Mouse (Mus musculus): Measurements from ENCODE around the gene 4931422A03Rik. TPM values are rescaled to one million over a fixed set of nuclear protein-coding genes. Genes with fewer than 3 reads are reported as not detected.

4931422A03Rik gene
- total RNA-seq, 2 experiments from 2014 or later, result not detected

DNA sequence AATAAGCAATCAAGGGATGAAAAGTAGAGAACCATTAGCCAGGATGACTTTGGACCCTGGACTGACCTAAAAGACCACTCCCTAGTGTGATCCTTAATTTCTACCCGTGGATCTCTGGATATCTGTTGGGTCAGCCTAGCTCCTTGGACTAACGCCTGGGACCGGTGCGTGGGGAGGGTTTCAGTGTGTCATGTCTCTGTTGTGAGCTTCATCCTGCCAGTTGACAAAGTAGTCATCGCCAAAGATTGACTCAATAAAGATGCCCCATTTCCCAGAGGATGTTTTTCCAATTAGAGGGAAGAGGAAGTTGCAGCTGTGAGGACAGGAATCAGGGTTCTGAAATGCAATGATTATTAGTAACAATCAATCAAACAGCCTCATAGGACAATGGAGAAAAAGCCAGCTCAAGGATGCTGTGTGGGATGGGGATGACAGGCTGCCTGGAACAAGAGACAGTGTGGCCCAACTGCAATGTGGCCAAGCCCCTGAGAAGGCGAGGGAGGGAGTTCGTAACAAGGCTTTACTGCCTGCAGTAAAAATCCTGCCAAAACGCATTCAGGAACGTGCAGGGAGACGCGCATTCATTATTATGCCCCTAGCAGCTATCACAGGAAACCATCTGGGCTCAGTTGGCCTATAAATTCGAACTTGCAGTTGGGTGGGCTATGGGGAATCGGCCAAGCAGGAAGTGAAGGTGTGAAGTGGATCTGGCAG, 97.7 kb downstream of the 4931422A03Rik start:
- no peak for TF ChIP-seq CTCF (IDR thresholded peaks at IDR 0.05)
- intact Hi-C loops (cut with DNase I), result no loop called here
- Histone ChIP-seq H3K27ac (no peak overlapping the region), H3K4me3 (no peak overlapping the region)
- DNase-seq (ENCODE audit: extremely low spot score in 1 of 2, low spot score in 2 of 2), result no peak

DNA sequence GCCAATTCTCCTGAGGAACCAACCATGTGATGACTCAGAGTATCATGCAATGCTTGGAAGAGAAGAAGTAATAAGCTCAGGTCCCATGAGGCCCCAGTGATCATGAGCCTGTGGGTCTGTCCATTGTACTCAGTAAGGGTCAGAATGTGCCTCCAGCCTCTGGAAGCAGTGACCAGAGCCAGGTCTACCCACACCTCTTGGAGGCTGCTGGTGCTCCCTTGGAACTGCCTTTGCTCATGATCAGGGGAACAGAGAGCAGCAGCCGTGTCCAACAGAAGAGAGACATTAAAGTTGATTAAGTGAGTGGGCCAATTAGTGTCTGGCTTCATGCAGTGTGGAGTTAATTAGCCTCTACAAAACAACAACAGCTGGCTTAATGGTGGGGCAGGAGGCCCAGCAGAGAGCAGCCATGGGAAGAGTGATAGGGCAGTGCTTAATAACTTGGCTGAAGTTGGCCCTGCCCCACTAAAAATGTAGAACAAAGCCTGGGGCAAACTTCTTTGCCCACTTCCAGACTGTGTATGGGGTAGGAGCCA, 100.5 kb downstream of the 4931422A03Rik start:
- intact Hi-C loops (cut with DNase I), result no loop called here
- Histone ChIP-seq H3K4me3 (no peak overlapping the region), H3K27ac (no peak overlapping the region)
- no peak for TF ChIP-seq CTCF (IDR thresholded peaks at IDR 0.05)
- DNase-seq (ENCODE audit: extremely low spot score in 1 of 2, low spot score in 2 of 2), result no peak

DNA sequence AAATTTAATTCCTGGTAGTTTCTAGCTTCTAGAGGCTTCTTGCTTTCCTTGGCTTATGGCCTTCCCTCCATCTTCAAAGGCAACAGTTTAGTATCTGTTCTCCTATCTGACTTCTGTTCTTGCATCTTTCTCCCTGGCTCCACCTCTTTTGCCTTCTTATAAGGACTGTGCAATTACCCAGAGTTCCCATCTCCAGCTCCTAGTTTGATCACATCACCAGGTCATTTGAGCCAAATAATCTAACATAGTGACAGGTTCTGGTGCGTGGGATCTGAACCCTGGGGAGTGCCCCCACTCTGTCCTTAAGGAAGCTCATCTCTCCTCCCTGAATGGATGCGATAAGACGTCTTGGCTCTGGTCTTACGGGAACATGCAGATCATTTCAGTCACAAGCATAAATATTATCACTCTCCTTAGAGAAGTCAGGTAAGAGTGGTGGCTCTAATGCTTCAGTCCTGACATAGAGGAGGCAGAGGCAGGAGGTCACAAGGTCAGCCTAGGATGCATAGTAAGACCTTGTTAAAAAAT, 101.5 kb downstream of the 4931422A03Rik start:
- DNase-seq (ENCODE audit: extremely low spot score in 1 of 2, low spot score in 2 of 2), result no peak
- intact Hi-C loops (cut with DNase I), result no loop called here
- Histone ChIP-seq H3K4me3 (no peak overlapping the region), H3K27ac (no peak overlapping the region)
- TF ChIP-seq CTCF (IDR thresholded peaks at IDR 0.05), result no peak

DNA sequence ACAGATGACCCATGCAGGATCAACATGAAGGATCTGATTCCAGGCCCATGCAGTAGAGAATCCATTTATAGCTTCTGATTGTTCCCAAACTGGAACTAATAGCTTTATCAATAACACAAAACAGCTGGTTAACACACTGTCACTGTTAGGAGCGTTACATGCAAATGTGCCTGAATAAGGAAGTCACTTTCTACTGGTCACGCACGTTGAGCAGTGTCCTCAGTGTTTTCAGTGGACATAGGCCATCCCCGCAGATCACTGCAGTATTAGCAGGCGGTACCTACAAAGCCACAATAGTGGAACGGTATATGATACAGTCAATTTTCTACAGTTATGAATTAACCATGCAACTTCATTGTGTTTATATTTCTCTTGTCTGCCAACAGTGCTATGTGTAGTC, 108.7 kb downstream of the 4931422A03Rik start:
- TF ChIP-seq CTCF (IDR thresholded peaks at IDR 0.05), result no peak
- no peak overlapping the region for H3K27ac ChIP-seq
- DNase-seq (ENCODE audit: extremely low spot score in 1 of 2, low spot score in 2 of 2), result no peak
- H3K4me3 ChIP-seq, result no peak overlapping the region
- intact Hi-C loops (cut with DNase I), result no loop called here

DNA sequence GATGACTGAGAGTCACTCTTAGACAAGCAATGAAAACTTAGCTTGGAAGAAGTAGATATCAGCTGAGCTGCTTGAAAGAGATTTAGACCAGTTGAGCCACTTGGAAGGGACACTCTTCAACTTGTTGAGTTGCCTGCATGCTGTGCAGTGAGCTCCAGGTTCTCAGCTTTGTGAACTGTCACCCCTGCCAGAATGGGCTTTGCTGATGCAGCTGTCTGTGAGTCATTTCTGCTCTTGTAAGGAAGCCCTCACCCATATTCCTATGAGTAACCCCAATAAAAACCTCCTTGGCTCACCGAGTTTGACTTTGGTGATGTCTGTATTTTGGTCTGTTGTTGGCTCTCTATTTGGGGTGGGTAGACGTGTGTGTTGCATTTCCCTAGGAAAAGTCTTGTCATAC, 109.8 kb downstream of the 4931422A03Rik start:
- no peak for TF ChIP-seq CTCF (IDR thresholded peaks at IDR 0.05)
- no peak overlapping the region for H3K27ac ChIP-seq
- no peak overlapping the region for H3K4me3 ChIP-seq
- intact Hi-C loops (cut with DNase I), result no loop called here
- no peak for DNase-seq (ENCODE audit: extremely low spot score in 1 of 2, low spot score in 2 of 2)

DNA sequence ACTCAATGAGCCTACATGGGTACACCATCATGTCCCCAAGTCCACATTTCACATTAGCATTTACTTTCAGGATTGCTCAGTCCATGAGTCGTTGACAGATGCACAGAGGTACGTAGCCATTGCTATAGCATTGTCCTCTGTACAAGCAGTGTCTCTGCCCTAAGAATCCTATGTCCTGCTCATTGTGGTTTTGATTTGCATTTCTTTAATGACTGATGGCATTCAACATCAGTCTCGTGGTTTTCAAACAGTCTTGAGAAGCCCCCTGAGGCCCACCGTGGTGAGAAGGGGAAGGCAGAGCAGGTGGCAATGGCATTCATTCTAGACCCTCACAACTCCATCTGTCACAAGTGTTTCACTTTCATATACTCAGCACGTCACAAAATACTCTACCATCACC, 110.8 kb downstream of the 4931422A03Rik start:
- Histone ChIP-seq H3K4me3 (no peak overlapping the region), H3K27ac (no peak overlapping the region)
- no peak for TF ChIP-seq CTCF (IDR thresholded peaks at IDR 0.05)
- DNase-seq (ENCODE audit: extremely low spot score in 1 of 2, low spot score in 2 of 2), result no peak
- intact Hi-C loops (cut with DNase I), result no loop called here

Other genes starting within 250 kb of the 4931422A03Rik start
- gene Caprin1, start 230.7 kb downstream of the 4931422A03Rik start, total RNA-seq (2021), result 100 to 1,000 TPM; 310 to 313 TPM
- gene Lmo2, start 70.4 kb downstream of the 4931422A03Rik start, total RNA-seq (2021), result 10 to 100 TPM; 13.4 to 13.7 TPM
- gene Fbxo3, start 640 bp downstream of the 4931422A03Rik start, total RNA-seq (2021), result 10 to 100 TPM; 55.4 to 59.7 TPM
- under 1 TPM; 0.54 to 0.68 TPM for gene Gm10912, start 37.5 kb upstream of the 4931422A03Rik start, total RNA-seq (2021)
- gene Gm10799, start 40.2 kb upstream of the 4931422A03Rik start, total RNA-seq (2021), result not detected
- 1 to 10 TPM in 1 of 2 experiments, under 1 TPM in 1; 0.63 to 1.2 TPM for gene Cd59b, start 41.5 kb upstream of the 4931422A03Rik start, total RNA-seq (2021)
- gene Cd59a, start 67.4 kb upstream of the 4931422A03Rik start, total RNA-seq (2021), result 1 to 10 TPM; 4.0 to 4.8 TPM
- under 1 TPM in 1 of 2 experiments, not detected in 1; 0.59 TPM for gene A930018P22Rik, start 94.4 kb upstream of the 4931422A03Rik start, total RNA-seq (2021)